Mouse (Mus musculus) midbrain, embryonic 14.5 days (tissue): Measurements from ENCODE around the gene Dhdds. TPM values are rescaled to one million over a fixed set of nuclear protein-coding genes. Genes with fewer than 3 reads are reported as not detected.
A peak's percentile ranks its signal among the peaks of the same experiment; 100 is the strongest.

Source experiments
- ATAC-seq: fragments of 200-750 bp; cut with Nextera tagmentation; 2 replicates; pipeline ENCODE4 v1.8.0; 2017; ENCODE audit warnings: moderate number of reproducible peaks, moderate library complexity; ENCODE audit not compliant: low FRiP score, low TSS enrichment
- DNase-seq: peaks from one replicate; pipeline ENCODE4 v3.0.0-alpha.2; 2015
- H3K27ac ChIP-seq: fragments of 300-500 bp; sonication (generic); replicated peaks from 2 replicates; pipeline ENCODE4 v1.5.1; 2014; ENCODE audit warnings: mild to moderate bottlenecking, low read depth, low read length, moderate library complexity
- H3K27me3 ChIP-seq: fragments of 300-500 bp; sonication (generic); 2 replicates; pipeline ENCODE4 v1.6.1; 2014; ENCODE audit warnings: low read length, control low read depth, mixed read lengths; ENCODE audit not compliant: control insufficient read depth, insufficient read depth
- H3K36me3 ChIP-seq: fragments of 300-500 bp; sonication (generic); 2 replicates; pipeline ENCODE4 v1.6.1; 2014; ENCODE audit warnings: low read length, control low read depth; ENCODE audit not compliant: control insufficient read depth, insufficient read depth
- H3K4me1 ChIP-seq: fragments of 300-500 bp; sonication (generic); 2 replicates; pipeline ENCODE4 v1.6.1; 2014; ENCODE audit warnings: mild to moderate bottlenecking, antibody characterized with exemption, low read length, control low read depth; ENCODE audit not compliant: control insufficient read depth, insufficient read depth
- H3K4me2 ChIP-seq: fragments of 300-500 bp; sonication (generic); 2 replicates; pipeline ENCODE4 v1.6.1; 2014; ENCODE audit warnings: mild to moderate bottlenecking, low read length, moderate library complexity
- H3K4me3 ChIP-seq: fragments of 300-500 bp; sonication (generic); replicated peaks from 2 replicates; pipeline ENCODE4 v1.5.1; 2014; ENCODE audit warnings: low read depth, low read length
- H3K9ac ChIP-seq: fragments of 300-500 bp; sonication (generic); replicated peaks from 2 replicates; pipeline ENCODE4 v1.6.1; 2014; ENCODE audit warnings: mild to moderate bottlenecking, low read length, moderate library complexity
- H3K9me3 ChIP-seq: fragments of 300-500 bp; sonication (generic); 2 replicates; pipeline ENCODE4 v1.6.1; 2016; ENCODE audit warnings: low read length, control low read depth, mixed read lengths; ENCODE audit not compliant: control insufficient read depth
- WGBS: fragments of 180-500 bp; shearing (Covaris S2); extraction: QIAGEN DNeasy Blood & Tissue Kit; methylation state at CpG from one replicate; pipeline ENCODE4 v1.1.7; 2014; 5-methylcytosine and 5-hydroxymethylcytosine counted together
- polyA plus RNA-seq: library from polyadenylated mRNA; unstranded; fragments of >200 nt; fragmentation: Nextera tagmentation; extraction: Ambion mirVana; gene quantifications from 2 replicates; pipeline ENCODE4 v1.2.1, GENCODE M21; 2014

Gene Dhdds
- polyA plus RNA-seq, 1 experiment from 2014 or later: 46.6 TPM

GRCm38 (mm10) chr4:133943791-133944190 lies 56.9 kb downstream of the Dhdds start:
- ATAC-seq (no peak), DNase-seq (no peak)
- H3K27ac ChIP-seq: no peak overlapping the region
- no peaks in the 10 kb centered on the region for H3K9me3 ChIP-seq
- H3K4me2 ChIP-seq: no peak overlapping the region
- H3K4me3 ChIP-seq: no peak overlapping the region
- 84% methylated on average over 3 of the region's 3 CpGs for WGBS
- H3K36me3 ChIP-seq: no peaks in the 10 kb centered on the region
- H3K9ac ChIP-seq: no peak overlapping the region
- H3K4me1 ChIP-seq: no peaks in the 10 kb centered on the region
- no peaks in the 10 kb centered on the region for H3K27me3 ChIP-seq

DNA sequence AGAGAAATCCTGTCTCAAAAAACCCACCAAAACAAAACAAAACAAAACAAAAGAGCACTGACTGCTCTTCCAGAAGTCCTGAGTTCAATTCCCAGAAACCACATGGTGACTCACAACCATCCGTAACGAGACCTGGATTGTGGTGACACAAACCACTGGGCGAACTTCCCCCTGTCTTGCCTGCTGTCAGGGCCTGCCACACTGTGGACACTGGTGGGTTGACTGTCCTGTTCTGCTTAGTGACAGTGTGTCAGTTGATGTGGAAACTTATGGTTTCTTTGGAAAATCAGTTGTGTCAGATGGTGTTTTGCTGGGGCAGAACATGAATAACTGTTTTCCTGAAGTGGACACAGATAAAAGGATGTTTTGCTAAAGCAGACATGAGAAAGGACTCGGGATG lies 58.0 kb downstream of the Dhdds start:
- Histone ChIP-seq H3K9me3 (no peaks in the 10 kb centered on the region), H3K9ac (no peak overlapping the region), H3K4me2 (no peak overlapping the region), H3K4me1 (no peaks in the 10 kb centered on the region), H3K27ac (no peak overlapping the region), H3K4me3 (no peak overlapping the region), H3K27me3 (no peaks in the 10 kb centered on the region), H3K36me3 (no peaks in the 10 kb centered on the region)
- DNase-seq (no peak), ATAC-seq (no peak)
- 93% methylated on average over 4 of the region's 4 CpGs for WGBS

GRCm38 (mm10) chr4:133941576-133941975 lies 59.1 kb downstream of the Dhdds start:
- ATAC-seq (no peak), DNase-seq (no peak)
- Histone ChIP-seq H3K4me3 (no peak overlapping the region), H3K4me1 (no peaks in the 10 kb centered on the region), H3K4me2 (no peak overlapping the region), H3K27ac (no peak overlapping the region), H3K9me3 (no peaks in the 10 kb centered on the region), H3K36me3 (no peaks in the 10 kb centered on the region), H3K9ac (no peak overlapping the region), H3K27me3 (no peaks in the 10 kb centered on the region)
- WGBS: 63% methylated on average over 3 of the region's 3 CpGs

DNA sequence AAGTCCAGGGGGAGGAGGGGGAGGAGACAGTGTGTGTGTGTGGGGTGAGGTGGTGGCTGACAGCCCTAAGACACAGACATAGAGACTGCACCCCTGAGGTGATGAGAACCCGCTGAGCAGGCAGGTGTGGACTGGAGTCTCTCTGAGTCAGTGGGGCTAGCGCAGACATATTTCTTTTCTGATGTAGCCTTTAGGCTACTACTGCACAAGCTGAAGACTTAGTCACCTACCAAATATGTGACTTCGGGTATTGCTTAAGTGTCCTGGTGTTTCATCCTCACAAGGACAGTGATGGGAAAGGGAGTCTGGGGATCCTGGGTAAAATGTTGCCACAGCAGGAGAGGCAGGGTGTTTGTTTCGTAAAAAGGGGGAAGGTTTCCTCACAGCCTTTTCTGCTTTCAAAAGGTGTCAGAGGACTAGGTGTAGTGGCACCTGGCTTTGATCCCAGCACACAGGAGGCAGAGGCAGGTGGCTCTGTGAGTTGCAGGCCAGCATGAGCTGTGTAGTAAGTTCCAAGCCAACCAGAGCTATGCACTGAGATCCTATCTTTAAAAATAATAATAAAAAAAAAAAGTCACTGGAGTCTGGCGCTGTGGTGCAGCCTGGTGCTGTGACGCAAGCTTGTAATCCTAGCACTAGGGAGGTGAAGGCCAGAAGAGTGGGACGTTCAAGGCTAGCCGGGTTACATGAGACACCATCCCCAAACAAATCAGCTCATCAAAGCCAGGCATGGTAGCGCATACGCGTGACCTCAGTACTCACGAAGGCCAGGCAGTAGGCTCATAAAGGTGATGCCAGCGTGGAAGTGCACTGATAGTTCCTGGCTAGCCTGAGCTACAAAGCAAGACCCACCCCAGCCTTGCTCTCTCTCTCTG lies 60.1 kb downstream of the Dhdds start:
- H3K9me3 ChIP-seq: no peaks in the 10 kb centered on the region
- no peaks in the 10 kb centered on the region for H3K4me1 ChIP-seq
- no peaks in the 10 kb centered on the region for H3K27me3 ChIP-seq
- H3K27ac ChIP-seq: no peak overlapping the region
- no peak overlapping the region for H3K9ac ChIP-seq
- DNase-seq (no peak), ATAC-seq (no peak)
- WGBS: 88% methylated on average over 13 of the region's 13 CpGs
- no peak overlapping the region for H3K4me3 ChIP-seq
- H3K36me3 ChIP-seq: no peaks in the 10 kb centered on the region
- H3K4me2 ChIP-seq: no peak overlapping the region

GRCm38 (mm10) chr4:133938077-133938476 lies 62.6 kb downstream of the Dhdds start:
- ATAC-seq: no peak
- WGBS: 67% methylated on average over 2 of the region's 2 CpGs
- Histone ChIP-seq H3K4me3 (no peak overlapping the region), H3K4me1 (no peaks in the 10 kb centered on the region), H3K9ac (no peak overlapping the region), H3K27ac (no peak overlapping the region), H3K36me3 (no peaks in the 10 kb centered on the region), H3K27me3 (no peaks in the 10 kb centered on the region), H3K4me2 (no peak overlapping the region), H3K9me3 (no peaks in the 10 kb centered on the region)
- no peak for DNase-seq

- H3K27ac ChIP-seq: no peak overlapping the region
- no peaks in the 10 kb centered on the region for H3K9me3 ChIP-seq
- no peak overlapping the region for H3K9ac ChIP-seq
- H3K4me1 ChIP-seq: no peaks in the 10 kb centered on the region
- H3K4me2 ChIP-seq: no peak overlapping the region
- H3K27me3 ChIP-seq: no peaks in the 10 kb centered on the region
- ATAC-seq (no peak), DNase-seq (no peak)
- H3K36me3 ChIP-seq: no peaks in the 10 kb centered on the region
- 81% methylated on average over 3 of the region's 3 CpGs for WGBS
- no peak overlapping the region for H3K4me3 ChIP-seq
These were observed 68.9 kb downstream of the Dhdds start for GRCm38 (mm10) chr4:133931785-133932184.

GRCm38 (mm10) chr4:133931349-133931748 lies 69.4 kb downstream of the Dhdds start:
- Histone ChIP-seq H3K4me2 (no peak overlapping the region), H3K4me1 (no peaks in the 10 kb centered on the region), H3K27me3 (no peaks in the 10 kb centered on the region), H3K27ac (no peak overlapping the region), H3K36me3 (no peaks in the 10 kb centered on the region), H3K4me3 (no peak overlapping the region), H3K9ac (no peak overlapping the region), H3K9me3 (no peaks in the 10 kb centered on the region)
- ATAC-seq: no peak
- peak; percentile 40 for DNase-seq
- WGBS: 14% methylated on average over 10 of the region's 10 CpGs

DNA sequence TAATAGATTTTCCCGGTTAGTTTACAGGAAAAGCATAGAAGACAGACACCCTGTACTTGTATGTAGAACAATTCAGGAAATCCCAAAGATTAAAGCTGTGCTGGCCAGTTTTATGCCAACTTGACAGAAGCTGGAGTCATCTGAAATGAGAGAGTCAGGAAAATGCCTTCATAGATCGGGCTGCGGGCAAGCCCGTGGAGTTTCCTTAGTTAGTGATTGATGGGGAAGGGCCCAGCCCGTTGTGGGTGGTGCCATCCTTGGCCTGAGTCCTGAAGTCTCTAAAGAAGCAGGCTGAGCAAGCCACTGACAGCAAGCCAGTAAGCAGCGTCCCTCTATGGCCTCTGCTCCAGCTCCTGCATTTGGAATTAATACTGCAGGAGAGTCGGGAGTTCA lies 71.4 kb downstream of the Dhdds start:
- Histone ChIP-seq H3K27me3 (no peaks in the 10 kb centered on the region), H3K9me3 (no peaks in the 10 kb centered on the region), H3K4me2 (no peak overlapping the region), H3K36me3 (no peaks in the 10 kb centered on the region), H3K4me3 (no peak overlapping the region), H3K27ac (no peak overlapping the region), H3K9ac (no peak overlapping the region), H3K4me1 (no peaks in the 10 kb centered on the region)
- DNase-seq (no peak), ATAC-seq (no peak)
- WGBS: 53% methylated on average over 7 of the region's 7 CpGs

- ATAC-seq (no peak), DNase-seq (no peak)
- H3K9ac ChIP-seq: no peak overlapping the region
- no peak overlapping the region for H3K4me2 ChIP-seq
- no peaks in the 10 kb centered on the region for H3K4me1 ChIP-seq
- WGBS: 66% methylated on average over 15 of the region's 15 CpGs
- H3K27ac ChIP-seq: no peak overlapping the region
- H3K4me3 ChIP-seq: no peak overlapping the region
- no peaks in the 10 kb centered on the region for H3K36me3 ChIP-seq
- H3K27me3 ChIP-seq: no peaks in the 10 kb centered on the region
- no peaks in the 10 kb centered on the region for H3K9me3 ChIP-seq
These were observed 72.0 kb downstream of the Dhdds start for GRCm38 (mm10) chr4:133928576-133929277.
